Mouse (Mus musculus): ENCODE results near the gene Stat3. TPM values are rescaled to one million over a fixed set of nuclear protein-coding genes. Genes with fewer than 3 reads are reported as not detected.

Gene Stat3
- polyA plus RNA-seq, 1 experiment from 2014 or later, result 33.7 TPM

GRCm38 (mm10) chr11:100908567-100908966 is 30.8 kb downstream of the Stat3 start:
- no peaks in the 10 kb centered on the region for H3K27me3 ChIP-seq (ENCODE audit: insufficient read depth, poor library complexity, severe bottlenecking)
- H3K9me3 ChIP-seq, result no peaks in the 10 kb centered on the region
- H3K4me3 ChIP-seq, result no peak overlapping the region
- DNase-seq (ENCODE audit: low spot score), result no peak
- H3K27ac ChIP-seq, result no peak overlapping the region
- peaks cover 46% of the 10 kb centered on the region for H3K36me3 ChIP-seq
- 89% methylated on average over 9 of the region's 9 CpGs for WGBS
- H3K4me1 ChIP-seq, result peaks cover 10% of the 10 kb centered on the region

- Histone ChIP-seq H3K4me1 (peaks cover 7% of the 10 kb centered on the region), H3K36me3 (peaks cover 51% of the 10 kb centered on the region)
- 79% methylated on average over 2 of the region's 2 CpGs for WGBS
These were observed 31.2 kb downstream of the Stat3 start for GRCm38 (mm10) chr11:100908112-100908511.

DNA sequence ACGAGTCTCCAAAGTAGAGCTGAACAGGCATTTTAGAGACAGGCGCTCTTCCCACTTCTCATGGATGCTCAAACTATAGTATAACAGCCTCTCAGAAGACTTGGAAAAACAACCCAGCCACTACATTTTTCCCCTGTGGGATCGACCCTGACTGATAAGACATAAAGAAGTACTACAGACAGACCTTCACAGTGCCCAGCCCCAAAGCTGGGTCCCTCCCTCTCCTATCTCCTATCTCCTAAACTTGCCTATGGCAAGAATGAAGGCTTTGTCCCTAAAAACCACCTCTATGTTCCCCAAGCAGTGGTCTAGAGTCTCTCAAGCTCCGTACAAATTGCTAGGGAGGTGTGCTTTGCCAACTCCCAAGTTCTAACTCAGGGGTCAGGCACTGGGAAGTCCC is 32.5 kb downstream of the Stat3 start:
- DNase-seq (ENCODE audit: low spot score), result no peak
- 0 out of 2 replicates have a peak overlapping the region, but pooled peaks have one; percentile 29 for H3K27ac ChIP-seq
- H3K27me3 ChIP-seq (ENCODE audit: insufficient read depth, poor library complexity, severe bottlenecking), result no peaks in the 10 kb centered on the region
- peaks cover 61% of the 10 kb centered on the region for H3K36me3 ChIP-seq
- H3K4me3 ChIP-seq, result no peak overlapping the region
- 71% methylated on average over 4 of the region's 4 CpGs for WGBS
- no peaks in the 10 kb centered on the region for H3K9me3 ChIP-seq
- no peaks in the 10 kb centered on the region for H3K4me1 ChIP-seq

More at GRCm38 (mm10) chr11:100908112-100908511, 31.2 kb downstream of the Stat3 start:
- Histone ChIP-seq H3K9me3 (no peaks in the 10 kb centered on the region), H3K27ac (no peak overlapping the region), H3K4me3 (no peak overlapping the region), H3K27me3 (ENCODE audit: insufficient read depth, poor library complexity, severe bottlenecking) (no peaks in the 10 kb centered on the region)
- no peak for DNase-seq (ENCODE audit: low spot score)

DNA sequence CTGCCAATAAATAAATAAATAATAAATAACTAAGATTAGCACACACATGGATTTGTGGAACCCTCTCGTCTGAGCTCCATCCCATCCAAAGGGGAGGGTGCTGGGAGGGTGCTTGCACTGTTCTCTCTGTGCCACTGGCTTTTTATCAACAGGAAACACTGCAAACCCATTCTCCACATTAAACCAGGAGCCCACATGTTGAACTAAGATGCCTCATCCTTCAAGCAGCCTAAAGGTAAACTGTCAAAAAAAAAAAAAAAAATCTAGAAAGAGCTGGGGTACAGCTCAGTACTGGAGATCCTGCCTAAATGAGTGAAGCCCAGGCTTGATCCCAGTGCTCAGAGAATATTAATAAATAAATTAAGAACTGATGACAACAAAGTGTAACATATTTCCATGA is 33.4 kb downstream of the Stat3 start:
- no peak overlapping the region for H3K27ac ChIP-seq
- no peaks in the 10 kb centered on the region for H3K9me3 ChIP-seq
- WGBS, result 55% methylated on average over 1 of the region's 1 CpGs
- peaks cover 69% of the 10 kb centered on the region for H3K36me3 ChIP-seq
- no peaks in the 10 kb centered on the region for H3K4me1 ChIP-seq
- DNase-seq (ENCODE audit: low spot score), result no peak
- no peak overlapping the region for H3K4me3 ChIP-seq
- H3K27me3 ChIP-seq (ENCODE audit: insufficient read depth, poor library complexity, severe bottlenecking), result no peaks in the 10 kb centered on the region

DNA sequence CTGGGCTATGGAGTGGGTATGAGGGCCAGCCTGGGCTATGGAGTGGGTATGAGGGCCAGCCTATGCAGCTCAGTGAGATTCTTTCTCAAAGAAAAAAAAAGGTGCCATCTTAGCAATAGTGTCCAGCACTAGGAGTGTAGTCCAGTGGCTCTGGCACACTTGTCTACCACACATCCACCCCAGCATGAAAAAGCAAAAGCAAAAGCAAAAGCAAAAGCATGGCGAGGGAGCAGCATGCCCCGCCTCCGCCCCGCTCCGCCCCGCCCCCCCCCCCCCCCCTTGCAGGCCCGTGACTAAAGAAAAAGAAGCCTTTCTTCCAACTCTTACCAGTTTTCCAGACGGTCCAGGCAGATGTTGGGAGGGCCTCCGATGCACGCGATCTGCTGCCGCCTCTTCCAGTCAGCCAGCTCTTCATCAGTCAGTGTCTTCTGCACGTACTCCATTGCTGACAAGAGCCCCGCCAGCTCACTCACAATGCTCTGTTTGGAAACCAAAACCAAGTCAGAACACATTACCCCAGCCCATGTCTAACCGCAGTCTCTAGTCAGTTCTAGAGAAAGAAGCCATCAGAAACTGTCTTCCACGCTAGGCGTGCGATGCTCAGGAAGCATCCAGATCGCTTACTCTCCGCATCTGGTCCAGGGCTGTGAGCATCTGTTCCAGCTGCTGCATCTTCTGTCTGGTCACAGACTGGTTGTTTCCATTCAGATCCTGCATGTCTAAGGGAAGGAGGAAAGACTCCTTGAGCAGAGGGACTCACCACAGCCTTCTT is 34.6 kb downstream of the Stat3 start:
- Histone ChIP-seq H3K9me3 (no peaks in the 10 kb centered on the region), H3K4me3 (no peak overlapping the region), H3K36me3 (peaks cover 66% of the 10 kb centered on the region), H3K4me1 (no peaks in the 10 kb centered on the region), H3K27me3 (ENCODE audit: insufficient read depth, poor library complexity, severe bottlenecking) (no peaks in the 10 kb centered on the region), H3K27ac (no peak overlapping the region)
- WGBS, result 63% methylated on average over 20 of the region's 20 CpGs
- DNase-seq (ENCODE audit: low spot score), result no peak

DNA sequence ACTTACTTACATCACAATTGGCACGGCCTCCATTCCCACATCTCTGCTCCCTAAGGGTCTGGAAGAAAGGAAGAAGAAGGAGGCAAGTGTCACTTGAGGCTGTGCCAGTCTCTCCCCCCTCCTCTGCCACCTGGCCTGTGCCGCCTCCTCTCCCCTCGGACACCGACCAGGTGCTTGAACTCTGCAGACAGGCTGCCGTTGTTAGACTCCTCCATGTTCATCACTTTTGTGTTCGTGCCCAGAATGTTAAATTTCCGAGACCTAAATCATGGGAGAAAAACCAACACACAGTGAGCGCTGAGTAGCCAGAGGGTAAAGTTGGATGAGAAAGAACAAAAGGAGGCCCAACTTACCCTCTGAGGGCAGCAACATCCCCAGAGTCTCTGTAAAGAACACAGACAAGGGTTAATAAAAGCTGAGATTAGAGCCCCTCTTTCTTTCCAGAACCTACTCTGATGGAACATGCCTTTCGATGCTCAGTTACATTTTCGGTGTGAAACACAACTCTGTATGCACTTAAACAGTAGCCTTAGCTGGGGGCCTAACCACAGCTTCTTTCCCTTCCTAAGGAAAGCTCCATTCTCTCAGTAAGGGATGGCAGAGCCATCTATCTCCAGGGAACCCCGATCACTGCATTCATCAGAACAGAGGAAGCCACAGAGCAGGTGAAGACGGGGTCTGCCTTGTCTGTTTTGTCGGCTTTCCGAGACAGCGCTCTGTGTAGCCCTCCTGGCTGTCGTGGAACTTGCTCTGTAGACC is 40.7 kb downstream of the Stat3 start:
- no peaks in the 10 kb centered on the region for H3K9me3 ChIP-seq
- 84% methylated on average over 16 of the region's 16 CpGs for WGBS
- peaks cover 4% of the 10 kb centered on the region; the same call in 1 of the 2 replicates for H3K4me1 ChIP-seq
- no peak for DNase-seq (ENCODE audit: low spot score)
- no peak overlapping the region for H3K27ac ChIP-seq
- no peaks in the 10 kb centered on the region for H3K27me3 ChIP-seq (ENCODE audit: insufficient read depth, poor library complexity, severe bottlenecking)
- H3K36me3 ChIP-seq, result peaks cover 61% of the 10 kb centered on the region
- H3K4me3 ChIP-seq, result no peak overlapping the region

- no peaks in the 10 kb centered on the region for H3K9me3 ChIP-seq
- peaks cover 7% of the 10 kb centered on the region for H3K4me1 ChIP-seq
- no peaks in the 10 kb centered on the region for H3K27me3 ChIP-seq (ENCODE audit: insufficient read depth, poor library complexity, severe bottlenecking)
- 82% methylated on average over 7 of the region's 7 CpGs for WGBS
- no peak overlapping the region for H3K4me3 ChIP-seq
- H3K36me3 ChIP-seq, result peaks cover 55% of the 10 kb centered on the region
- H3K27ac ChIP-seq, result no peak overlapping the region
- no peak for DNase-seq (ENCODE audit: low spot score)
These were observed 41.8 kb downstream of the Stat3 start for GRCm38 (mm10) chr11:100897294-100898231.

GRCm38 (mm10) chr11:100896078-100896477 is 43.3 kb downstream of the Stat3 start:
- Histone ChIP-seq H3K36me3 (peaks cover 45% of the 10 kb centered on the region), H3K27me3 (ENCODE audit: insufficient read depth, poor library complexity, severe bottlenecking) (no peaks in the 10 kb centered on the region), H3K9me3 (no peaks in the 10 kb centered on the region), H3K4me1 (peaks cover 21% of the 10 kb centered on the region), H3K27ac (no peak overlapping the region), H3K4me3 (no peak overlapping the region)
- WGBS, result 82% methylated on average over 10 of the region's 10 CpGs
- DNase-seq (ENCODE audit: low spot score), result no peak

GRCm38 (mm10) chr11:100894146-100894918 is 45.0 kb downstream of the Stat3 start:
- Histone ChIP-seq H3K27me3 (ENCODE audit: insufficient read depth, poor library complexity, severe bottlenecking) (no peaks in the 10 kb centered on the region), H3K9me3 (no peaks in the 10 kb centered on the region), H3K4me3 (no peak overlapping the region), H3K27ac (peak overlapping the region; percentile 54; the same call in 1 of the 2 replicates), H3K36me3 (peaks cover 50% of the 10 kb centered on the region), H3K4me1 (peaks cover 27% of the 10 kb centered on the region)
- WGBS, result 65% methylated on average over 9 of the region's 9 CpGs
- DNase-seq (ENCODE audit: low spot score), result no peak

- Histone ChIP-seq H3K4me3 (no peak overlapping the region), H3K27me3 (ENCODE audit: insufficient read depth, poor library complexity, severe bottlenecking) (no peaks in the 10 kb centered on the region), H3K36me3 (peaks cover 50% of the 10 kb centered on the region), H3K4me1 (peaks cover 33% of the 10 kb centered on the region), H3K9me3 (no peaks in the 10 kb centered on the region), H3K27ac (peak overlapping the region; percentile 54; the same call in 1 of the 2 replicates)
- 19% methylated on average over 9 of the region's 9 CpGs for WGBS
- peak; percentile 95 for DNase-seq (ENCODE audit: low spot score)
These were observed 45.9 kb downstream of the Stat3 start for GRCm38 (mm10) chr11:100893482-100893881.

GRCm38 (mm10) chr11:100892435-100892834 is 46.9 kb downstream of the Stat3 start:
- peaks cover 36% of the 10 kb centered on the region for H3K4me1 ChIP-seq
- H3K27me3 ChIP-seq (ENCODE audit: insufficient read depth, poor library complexity, severe bottlenecking), result no peaks in the 10 kb centered on the region
- peaks cover 46% of the 10 kb centered on the region for H3K36me3 ChIP-seq
- peak overlapping the region; percentile 83; the same call in 1 of the 2 replicates for H3K27ac ChIP-seq
- no peak overlapping the region for H3K4me3 ChIP-seq
- WGBS, result 69% methylated on average over 5 of the region's 5 CpGs
- no peaks in the 10 kb centered on the region for H3K9me3 ChIP-seq
- no peak for DNase-seq (ENCODE audit: low spot score)
